Mouse (Mus musculus) lung, embryonic 16.5 days (tissue): ENCODE measurements around the gene Ehmt1. TPM values are rescaled to one million over a fixed set of nuclear protein-coding genes. Genes with fewer than 3 reads are reported as not detected.
"Not testable (repeated sequence)": the region's sequence is repeated elsewhere in the genome, so short reads cannot be mapped to it uniquely, and the experiment has no call there.

Source experiments
- ATAC-seq: fragments of 200-750 bp; cut with Nextera tagmentation; 2 replicates; pipeline ENCODE4 v1.8.0; 2017; ENCODE audit warnings: low read depth, mild to moderate bottlenecking, moderate library complexity
- H3K27ac ChIP-seq: fragments of 300-500 bp; sonication (generic); 2 replicates; pipeline ENCODE4 v1.5.1; 2014; ENCODE audit warnings: mild to moderate bottlenecking, control low read depth, low read length
- H3K27me3 ChIP-seq: fragments of 300-500 bp; sonication (generic); 2 replicates; pipeline ENCODE4 v1.6.1; 2014; ENCODE audit warnings: low read depth, low read length, mixed read lengths; ENCODE audit not compliant: control insufficient read depth, insufficient read depth
- H3K36me3 ChIP-seq: fragments of 300-500 bp; sonication (generic); 2 replicates; pipeline ENCODE4 v1.6.1; 2014; ENCODE audit warnings: low read length; ENCODE audit not compliant: control insufficient read depth, insufficient read depth
- H3K4me1 ChIP-seq: fragments of 300-500 bp; sonication (generic); replicated peaks from 2 replicates; pipeline ENCODE4 v1.6.1; 2014; ENCODE audit warnings: low read length, mixed read lengths; ENCODE audit not compliant: control insufficient read depth, insufficient read depth
- H3K4me2 ChIP-seq: fragments of 300-500 bp; sonication (generic); 2 replicates; pipeline ENCODE4 v1.6.1; 2014; ENCODE audit warnings: low read depth, low read length, control low read depth
- H3K4me3 ChIP-seq: fragments of 300-500 bp; sonication (generic); 2 replicates; pipeline ENCODE4 v1.5.1; 2014; ENCODE audit warnings: mild to moderate bottlenecking, low read length, control low read depth
- H3K9ac ChIP-seq: fragments of 300-500 bp; sonication (generic); 2 replicates; pipeline ENCODE4 v1.6.1; 2014; ENCODE audit warnings: low read length, control low read depth
- H3K9me3 ChIP-seq: fragments of 300-500 bp; sonication (generic); 2 replicates; pipeline ENCODE4 v1.6.1; 2016; ENCODE audit warnings: low read length; ENCODE audit not compliant: control insufficient read depth
- WGBS: fragments of 180-500 bp; shearing (Covaris S2); extraction: QIAGEN DNeasy Blood & Tissue Kit; methylation state at CpG from one replicate; pipeline ENCODE4 v1.1.7; 2014; 5-methylcytosine and 5-hydroxymethylcytosine counted together
- polyA plus RNA-seq: library from polyadenylated mRNA; unstranded; fragments of >200 nt; fragmentation: Nextera tagmentation; extraction: Ambion mirVana; gene quantifications from 2 replicates; pipeline ENCODE4 v1.2.1, GENCODE M21; 2015

The Ehmt1 gene
- 73.6 and 77.3 TPM in 2 replicates for polyA plus RNA-seq

- Histone ChIP-seq H3K27ac (peak within 1 kb of the TSS; percentile 95), H3K4me1 (peaks cover 11% of the 10 kb centered on the region), H3K27me3 (no peaks in the 10 kb centered on the region), H3K9ac (peak within 1 kb of the TSS; percentile 96), H3K36me3 (no peaks in the 10 kb centered on the region), H3K4me2 (peak within 1 kb of the TSS; percentile 75), H3K4me3 (peak within 1 kb of the TSS; percentile 93), H3K9me3 (no peaks in the 10 kb centered on the region)
- peak; percentile 99 for ATAC-seq
- under 1% methylated on average over 74 of the region's 112 CpGs for WGBS
Measured at GRCm38 (mm10) chr2:24918930-24919838, at the start of gene Ehmt1. Gene Ehmt1 (minus strand): TSS chr2:24919614.

GRCm38 (mm10) chr2:24962304-24963000, 43.0 kb upstream of the Ehmt1 start, which contains the start of gene Dph7:
Gene Dph7 (plus strand): TSS chr2:24962400.
- Histone ChIP-seq H3K36me3 (peaks cover 27% of the 10 kb centered on the region), H3K4me2 (peak within 1 kb of the TSS; percentile 56), H3K4me3 (peak within 1 kb of the TSS; percentile 86), H3K9me3 (no peaks in the 10 kb centered on the region), H3K27me3 (no peaks in the 10 kb centered on the region), H3K27ac (no peak within 1 kb of the TSS), H3K9ac (peak within 1 kb of the TSS; percentile 86), H3K4me1 (peaks cover 6% of the 10 kb centered on the region)
- peak; percentile 94 for ATAC-seq
- under 1% methylated on average over 28 of the region's 28 CpGs for WGBS

- WGBS: 15% methylated on average over 3 of the region's 3 CpGs
- peaks cover 6% of the 10 kb centered on the region for H3K4me1 ChIP-seq
- H3K27me3 ChIP-seq: no peaks in the 10 kb centered on the region
- no peak overlapping the region for H3K9ac ChIP-seq
- H3K27ac ChIP-seq: no peak overlapping the region
- H3K36me3 ChIP-seq: peaks cover 21% of the 10 kb centered on the region
- no peaks in the 10 kb centered on the region for H3K9me3 ChIP-seq
- no peak overlapping the region for H3K4me2 ChIP-seq
- no peak for ATAC-seq
- H3K4me3 ChIP-seq: no peak overlapping the region
Measured at GRCm38 (mm10) chr2:24960910-24961309, 41.5 kb upstream of the Ehmt1 start.

- WGBS: 74% methylated on average over 4 of the region's 4 CpGs
- no peak overlapping the region for H3K9ac ChIP-seq
Measured at GRCm38 (mm10) chr2:24952537-24953055, 33.2 kb upstream of the Ehmt1 start.

DNA sequence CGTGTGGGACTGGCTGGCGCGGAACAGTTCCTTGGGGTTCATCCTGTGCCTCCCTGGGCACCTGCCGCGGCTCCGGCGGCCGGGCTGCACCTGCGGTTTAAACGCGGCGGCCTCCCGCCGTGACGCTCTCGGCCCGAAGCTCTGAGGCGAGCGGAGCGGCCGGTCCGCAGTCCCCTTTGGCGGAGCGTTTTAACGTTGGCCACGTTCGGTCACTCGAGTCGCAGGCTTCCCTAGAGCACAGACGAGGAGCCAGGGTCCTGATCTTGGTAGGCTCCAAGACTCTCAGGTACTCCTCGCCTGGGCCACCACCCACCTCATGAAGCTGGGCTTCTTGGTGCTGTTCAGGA, 30.7 kb upstream of the Ehmt1 start:
- Histone ChIP-seq H3K9ac (peak overlapping the region; percentile 91), H3K36me3 (peaks cover 13% of the 10 kb centered on the region), H3K9me3 (no peaks in the 10 kb centered on the region), H3K4me2 (peak overlapping the region; percentile 88), H3K27ac (peak overlapping the region; percentile 54), H3K4me1 (peaks cover 13% of the 10 kb centered on the region), H3K27me3 (no peaks in the 10 kb centered on the region), H3K4me3 (peak overlapping the region; percentile 93)
- WGBS: under 1% methylated on average over 31 of the region's 31 CpGs
- ATAC-seq: no peak

More at GRCm38 (mm10) chr2:24952537-24953055, 33.2 kb upstream of the Ehmt1 start:
- peaks cover 13% of the 10 kb centered on the region for H3K4me1 ChIP-seq
- no peak overlapping the region for H3K27ac ChIP-seq
- no peak overlapping the region for H3K4me2 ChIP-seq
- no peaks in the 10 kb centered on the region for H3K9me3 ChIP-seq
- ATAC-seq: no peak
- peaks cover 20% of the 10 kb centered on the region for H3K36me3 ChIP-seq
- no peak overlapping the region for H3K4me3 ChIP-seq
- H3K27me3 ChIP-seq: no peaks in the 10 kb centered on the region

DNA sequence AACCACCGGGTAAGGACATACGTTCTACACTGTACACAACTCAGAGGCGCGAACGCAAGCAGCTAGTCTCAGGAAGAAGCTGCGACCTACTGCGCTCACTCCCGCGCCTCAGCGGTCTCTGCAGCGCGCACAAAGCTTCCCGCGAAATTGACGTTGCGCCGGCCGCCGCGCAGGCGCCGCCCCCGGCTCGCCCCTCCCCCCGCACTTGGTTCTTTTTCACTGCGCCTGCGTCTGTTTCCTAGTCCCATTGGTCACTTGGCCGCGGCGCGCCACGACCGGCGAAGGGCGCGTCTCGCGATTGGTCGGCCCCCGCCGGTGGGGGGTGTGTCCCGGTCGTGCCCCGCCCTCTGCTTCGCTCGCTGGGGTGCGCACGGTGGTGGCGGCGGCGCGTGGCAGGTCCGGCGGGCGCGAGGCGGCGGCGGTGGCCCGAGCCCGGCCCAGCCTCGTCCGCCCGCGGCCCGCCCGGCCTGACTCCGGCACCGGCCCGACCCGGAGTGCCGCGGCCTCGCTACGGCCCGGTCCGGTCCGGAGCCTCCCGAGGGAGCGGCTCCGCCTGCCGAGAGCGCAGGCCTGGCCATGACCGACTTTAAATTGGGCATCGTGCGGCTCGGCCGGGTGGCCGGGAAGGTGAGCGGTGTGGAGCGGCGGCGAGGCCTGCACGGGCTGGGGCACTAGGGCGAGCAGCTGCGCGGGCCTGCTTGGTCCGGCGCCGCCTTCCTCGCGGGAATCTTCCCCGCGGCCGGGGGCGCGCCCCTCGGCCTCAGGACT, 30.2 kb upstream of the Ehmt1 start, which contains the start of gene Zmynd19:
Zmynd19 (plus strand) TSS at position 372 of the 768 bp plus-strand sequence.
- peak; percentile 100 for ATAC-seq
- H3K9ac ChIP-seq: peak within 1 kb of the TSS; percentile 91
- peak within 1 kb of the TSS; percentile 88 for H3K4me2 ChIP-seq
- no peaks in the 10 kb centered on the region for H3K9me3 ChIP-seq
- H3K4me3 ChIP-seq: peak within 1 kb of the TSS; percentile 93
- WGBS: under 1% methylated on average over 70 of the region's 108 CpGs
- H3K27ac ChIP-seq: peak within 1 kb of the TSS; percentile 54
- H3K36me3 ChIP-seq: peaks cover 9% of the 10 kb centered on the region
- H3K4me1 ChIP-seq: peaks cover 13% of the 10 kb centered on the region
- no peaks in the 10 kb centered on the region for H3K27me3 ChIP-seq

GRCm38 (mm10) chr2:24944304-24944703, 24.9 kb upstream of the Ehmt1 start:
- not testable (repeated sequence) for ATAC-seq, H3K36me3 ChIP-seq

GRCm38 (mm10) chr2:24942092-24942491, 22.7 kb upstream of the Ehmt1 start:
- H3K4me3 ChIP-seq: no peak overlapping the region
- no peaks in the 10 kb centered on the region for H3K4me1 ChIP-seq
- no peaks in the 10 kb centered on the region for H3K27me3 ChIP-seq
- ATAC-seq: no peak
- WGBS: 77% methylated on average over 4 of the region's 4 CpGs
- H3K36me3 ChIP-seq: no peaks in the 10 kb centered on the region
- no peak overlapping the region for H3K27ac ChIP-seq
- no peaks in the 10 kb centered on the region for H3K9me3 ChIP-seq
- H3K9ac ChIP-seq: no peak overlapping the region
- H3K4me2 ChIP-seq: no peak overlapping the region

More at GRCm38 (mm10) chr2:24944304-24944703, 24.9 kb upstream of the Ehmt1 start:
- H3K4me2 ChIP-seq, H3K27ac ChIP-seq, H3K4me1 ChIP-seq, H3K4me3 ChIP-seq, H3K9ac ChIP-seq, H3K9me3 ChIP-seq, H3K27me3 ChIP-seq: not testable (repeated sequence)
- WGBS: 36% methylated on average over 2 of the region's 2 CpGs
